Mouse (Mus musculus) mouse embryonic stem cell (cell line): ENCODE measurements around the gene Kcnj12.

Experiments used
- in situ Hi-C, 2 experiments: fragments of 300-500 bp; cut with MboI; formaldehyde crosslinking; loops; 1 replicate in 1 of 2; 3 replicates in 1 of 2; pipeline ENCODE4 v1.14.3; 2019 to 2020; ENCODE audit warnings: low sequenced_read_pairs in 2 of 2, low pct_unique_long_range_greater_than_20kb in 1 of 2, mixed read lengths in 1 of 2; ENCODE audit not compliant: unreplicated experiment in 1 of 2

The Kcnj12 gene

GRCm38 (mm10) chr11:61043055-61043992, 21.0 kb downstream of the Kcnj12 start:
- in situ Hi-C loops: no loop called here

- in situ Hi-C loops: no loop called here
Measured at GRCm38 (mm10) chr11:61044741-61045140, 22.4 kb downstream of the Kcnj12 start.

- in situ Hi-C loops: no loop called here
Measured at GRCm38 (mm10) chr11:61047441-61047840, 25.1 kb downstream of the Kcnj12 start.

- in situ Hi-C loops: no loop called here
Measured at GRCm38 (mm10) chr11:61051151-61051550, 28.8 kb downstream of the Kcnj12 start.

GRCm38 (mm10) chr11:61056871-61057270, 34.5 kb downstream of the Kcnj12 start:
- in situ Hi-C loops: no loop called here

- in situ Hi-C loops: no loop called here
Measured at GRCm38 (mm10) chr11:61059691-61060457, 37.5 kb downstream of the Kcnj12 start.

GRCm38 (mm10) chr11:61060634-61061033, 38.3 kb downstream of the Kcnj12 start:
- in situ Hi-C loops: no loop called here

- in situ Hi-C loops: no loop called here
Measured at GRCm38 (mm10) chr11:61062548-61063461, 40.4 kb downstream of the Kcnj12 start.

- in situ Hi-C loops: no loop called here
Measured at GRCm38 (mm10) chr11:61063503-61063902, 41.1 kb downstream of the Kcnj12 start.

- in situ Hi-C loops: no loop called here
Measured at GRCm38 (mm10) chr11:61065620-61066019, 43.3 kb downstream of the Kcnj12 start.

GRCm38 (mm10) chr11:61067133-61067835, 44.9 kb downstream of the Kcnj12 start:
- in situ Hi-C loops: no loop called here

- in situ Hi-C loops: no loop called here
Measured at GRCm38 (mm10) chr11:61068866-61069265, 46.5 kb downstream of the Kcnj12 start.

GRCm38 (mm10) chr11:61069645-61070044, 47.3 kb downstream of the Kcnj12 start:
- in situ Hi-C loops: no loop called here

- in situ Hi-C loops: no loop called here
Measured at GRCm38 (mm10) chr11:61074646-61075317, 52.4 kb downstream of the Kcnj12 start.

GRCm38 (mm10) chr11:61075361-61076326, 53.3 kb downstream of the Kcnj12 start:
- in situ Hi-C loops: no loop called here

GRCm38 (mm10) chr11:61081624-61082023, 59.3 kb downstream of the Kcnj12 start:
- in situ Hi-C loops: no loop called here
